Mouse (Mus musculus): ENCODE data around the gene Olfml2b. TPM values are rescaled to one million over a fixed set of nuclear protein-coding genes. Genes with fewer than 3 reads are reported as not detected.

Gene Olfml2b
- total RNA-seq, 2 experiments from 2014 or later = 16.6 to 17.3 TPM

GRCm38 (mm10) chr1:170638941-170639340 lies 5.4 kb upstream of the Olfml2b start:
- intact Hi-C loops (cut with DNase I) = no loop called here
- no peak for DNase-seq

GRCm38 (mm10) chr1:170645896-170646605 lies 1.7 kb downstream of the Olfml2b start:
- intact Hi-C loops (cut with DNase I) = no loop called here
- DNase-seq = no peak

GRCm38 (mm10) chr1:170646606-170647287 lies 2.4 kb downstream of the Olfml2b start:
- DNase-seq = no peak
- intact Hi-C loops (cut with DNase I) = no loop called here

- no peak for DNase-seq
- intact Hi-C loops (cut with DNase I) = no loop called here
Measured at GRCm38 (mm10) chr1:170647381-170647780, 3.0 kb downstream of the Olfml2b start.

- intact Hi-C loops (cut with DNase I) = no loop called here
- no peak for DNase-seq
Measured at GRCm38 (mm10) chr1:170647971-170648514, 3.7 kb downstream of the Olfml2b start.

- intact Hi-C loops (cut with DNase I) = loop anchor here (5.0 kb wide), 1 partner anchor 51 kb away; no protein-coding TSS in a partner anchor
Measured at GRCm38 (mm10) chr1:170651046-170651723, 6.9 kb downstream of the Olfml2b start.

GRCm38 (mm10) chr1:170651989-170652740 lies 7.8 kb downstream of the Olfml2b start:
- peak in 1 of 2 experiments; percentile 46 for DNase-seq
- intact Hi-C loops (cut with DNase I) = loop anchor here (5.0 kb wide), 1 partner anchor 50 kb away; no protein-coding TSS in a partner anchor

More at GRCm38 (mm10) chr1:170651046-170651723, 6.9 kb downstream of the Olfml2b start:
- no peak for DNase-seq

GRCm38 (mm10) chr1:170655280-170655917 lies 11.1 kb downstream of the Olfml2b start:
- peak; percentile 58 to 59 for DNase-seq
- intact Hi-C loops (cut with DNase I) = no loop called here

GRCm38 (mm10) chr1:170656518-170657227 lies 12.3 kb downstream of the Olfml2b start:
- intact Hi-C loops (cut with DNase I) = no loop called here

GRCm38 (mm10) chr1:170657228-170657521 lies 12.8 kb downstream of the Olfml2b start:
- no peak for DNase-seq
- intact Hi-C loops (cut with DNase I) = no loop called here

More at GRCm38 (mm10) chr1:170656518-170657227, 12.3 kb downstream of the Olfml2b start:
- DNase-seq = no peak

GRCm38 (mm10) chr1:170657643-170658314 lies 13.4 kb downstream of the Olfml2b start:
- intact Hi-C loops (cut with DNase I) = no loop called here

GRCm38 (mm10) chr1:170659260-170659659 lies 14.9 kb downstream of the Olfml2b start:
- no peak for DNase-seq
- intact Hi-C loops (cut with DNase I) = no loop called here

More at GRCm38 (mm10) chr1:170657643-170658314, 13.4 kb downstream of the Olfml2b start:
- no peak for DNase-seq

- DNase-seq = no peak
- intact Hi-C loops (cut with DNase I) = no loop called here
Measured at GRCm38 (mm10) chr1:170664620-170665185, 20.4 kb downstream of the Olfml2b start.

- intact Hi-C loops (cut with DNase I) = no loop called here
- no peak for DNase-seq
Measured at GRCm38 (mm10) chr1:170665200-170665599, 20.9 kb downstream of the Olfml2b start.

GRCm38 (mm10) chr1:170674184-170674775 lies 29.9 kb downstream of the Olfml2b start:
- intact Hi-C loops (cut with DNase I) = no loop called here
- peak; percentile 40 to 47 for DNase-seq

GRCm38 (mm10) chr1:170677681-170678080 lies 33.3 kb downstream of the Olfml2b start:
- intact Hi-C loops (cut with DNase I) = no loop called here
- DNase-seq = peak; percentile 36 to 46

GRCm38 (mm10) chr1:170678861-170679260 lies 34.5 kb downstream of the Olfml2b start:
- intact Hi-C loops (cut with DNase I) = no loop called here
- DNase-seq = no peak

- intact Hi-C loops (cut with DNase I) = no loop called here
- no peak for DNase-seq
Measured at GRCm38 (mm10) chr1:170679624-170680023, 35.3 kb downstream of the Olfml2b start.

All from heart, postnatal 14 days (tissue).